Mouse (Mus musculus): ENCODE measurements around the gene Olfr1045. TPM values are rescaled to one million over a fixed set of nuclear protein-coding genes. Genes with fewer than 3 reads are reported as not detected.

Olfr1045 gene
- not detected in 2 replicates for polyA plus RNA-seq (2014; fragmentation: Nextera tagmentation; extraction: Ambion mirVana)

DNA sequence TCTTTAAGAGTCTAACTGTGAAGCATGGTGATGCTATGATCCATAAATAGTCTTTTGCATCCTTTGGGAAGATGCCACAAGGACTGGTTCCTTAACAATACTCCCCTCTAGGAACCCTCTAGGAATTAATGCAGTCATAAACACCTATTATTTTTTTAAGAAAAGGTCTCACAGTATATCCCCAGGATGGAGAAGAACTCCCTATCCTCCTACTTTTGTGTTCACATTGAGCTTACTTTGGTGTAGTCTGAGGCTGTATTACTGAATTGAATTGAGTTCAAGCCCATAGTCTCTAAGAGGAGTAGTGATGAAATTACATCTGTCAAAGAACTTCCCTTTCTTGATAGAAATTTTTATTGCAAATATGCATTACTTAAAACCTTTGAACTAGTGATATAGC lies at the start of gene Olfr1045:
Olfr1045 (minus strand) TSS at position 101 of the 400 bp plus-strand sequence.
- no peak for DNase-seq (ENCODE audit: low spot score)
- Histone ChIP-seq H3K4me3 (ENCODE audit: low read depth, low read length) (no peak within 1 kb of the TSS), H3K4me2 (ENCODE audit: low read depth, low read length) (no peak within 1 kb of the TSS), H3K27me3 (ENCODE audit: control insufficient read depth, insufficient read depth, low read length) (no peaks in the 10 kb centered on the region), H3K36me3 (replicated peaks; ENCODE audit: control insufficient read depth, insufficient read depth, low read depth, low read length) (no peaks in the 10 kb centered on the region), H3K27ac (replicated peaks; ENCODE audit: low read depth, low read length) (no peak within 1 kb of the TSS), H3K9ac (replicated peaks; ENCODE audit: low read length) (no peak within 1 kb of the TSS), H3K4me1 (ENCODE audit: control insufficient read depth, insufficient read depth, low read length) (no peaks in the 10 kb centered on the region), H3K9me3 (replicated peaks; ENCODE audit: control insufficient read depth, low read length) (no peaks in the 10 kb centered on the region)
- no peak for ATAC-seq (replicated peaks; ENCODE audit: insufficient number of reproducible peaks, low FRiP score, low TSS enrichment, low read depth)

- no peaks in the 10 kb centered on the region for H3K36me3 ChIP-seq (replicated peaks; ENCODE audit: control insufficient read depth, insufficient read depth, low read depth, low read length)
- no peaks in the 10 kb centered on the region for H3K4me1 ChIP-seq (ENCODE audit: control insufficient read depth, insufficient read depth, low read length)
- no peak for DNase-seq (ENCODE audit: low spot score)
- ATAC-seq (replicated peaks; ENCODE audit: insufficient number of reproducible peaks, low FRiP score, low TSS enrichment, low read depth), result no peak
- H3K27ac ChIP-seq (replicated peaks; ENCODE audit: low read depth, low read length), result no peak within 1 kb of the TSS
- H3K9me3 ChIP-seq (replicated peaks; ENCODE audit: control insufficient read depth, low read length), result no peaks in the 10 kb centered on the region
- H3K27me3 ChIP-seq (ENCODE audit: control insufficient read depth, insufficient read depth, low read length), result no peaks in the 10 kb centered on the region
- H3K9ac ChIP-seq (replicated peaks; ENCODE audit: low read length), result no peak within 1 kb of the TSS
- no peak within 1 kb of the TSS for H3K4me2 ChIP-seq (ENCODE audit: low read depth, low read length)
- no peak within 1 kb of the TSS for H3K4me3 ChIP-seq (ENCODE audit: low read depth, low read length)
Observed at GRCm38 (mm10) chr2:86240189-86240588, 37.4 kb upstream of the Olfr1045 start, which contains the start of gene Olfr1048. Gene Olfr1048 (minus strand): TSS chr2:86240289.

GRCm38 (mm10) chr2:86231301-86231700 lies 28.5 kb upstream of the Olfr1045 start, which contains the start of gene Olfr1047:
Gene Olfr1047 (minus strand): TSS chr2:86231401.
- Histone ChIP-seq H3K4me1 (ENCODE audit: control insufficient read depth, insufficient read depth, low read length) (no peaks in the 10 kb centered on the region), H3K36me3 (replicated peaks; ENCODE audit: control insufficient read depth, insufficient read depth, low read depth, low read length) (no peaks in the 10 kb centered on the region), H3K27me3 (ENCODE audit: control insufficient read depth, insufficient read depth, low read length) (no peaks in the 10 kb centered on the region), H3K9ac (replicated peaks; ENCODE audit: low read length) (no peak within 1 kb of the TSS), H3K9me3 (replicated peaks; ENCODE audit: control insufficient read depth, low read length) (no peaks in the 10 kb centered on the region), H3K27ac (replicated peaks; ENCODE audit: low read depth, low read length) (no peak within 1 kb of the TSS), H3K4me3 (ENCODE audit: low read depth, low read length) (no peak within 1 kb of the TSS), H3K4me2 (ENCODE audit: low read depth, low read length) (no peak within 1 kb of the TSS)
- no peak for DNase-seq (ENCODE audit: low spot score)
- no peak for ATAC-seq (replicated peaks; ENCODE audit: insufficient number of reproducible peaks, low FRiP score, low TSS enrichment, low read depth)
- WGBS, result 88% methylated on average over 1 of the region's 1 CpGs

- H3K27ac ChIP-seq (replicated peaks; ENCODE audit: low read depth, low read length), result no peak within 1 kb of the TSS
- WGBS, result 79% methylated on average over 2 of the region's 2 CpGs
- H3K4me1 ChIP-seq (ENCODE audit: control insufficient read depth, insufficient read depth, low read length), result no peaks in the 10 kb centered on the region
- H3K27me3 ChIP-seq (ENCODE audit: control insufficient read depth, insufficient read depth, low read length), result no peaks in the 10 kb centered on the region
- no peak within 1 kb of the TSS for H3K4me2 ChIP-seq (ENCODE audit: low read depth, low read length)
- no peak within 1 kb of the TSS for H3K4me3 ChIP-seq (ENCODE audit: low read depth, low read length)
- ATAC-seq (replicated peaks; ENCODE audit: insufficient number of reproducible peaks, low FRiP score, low TSS enrichment, low read depth) (no peak), DNase-seq (ENCODE audit: low spot score) (no peak)
- no peaks in the 10 kb centered on the region for H3K36me3 ChIP-seq (replicated peaks; ENCODE audit: control insufficient read depth, insufficient read depth, low read depth, low read length)
- H3K9me3 ChIP-seq (replicated peaks; ENCODE audit: control insufficient read depth, low read length), result no peaks in the 10 kb centered on the region
- H3K9ac ChIP-seq (replicated peaks; ENCODE audit: low read length), result no peak within 1 kb of the TSS
Observed at GRCm38 (mm10) chr2:86219214-86219613, 16.4 kb upstream of the Olfr1045 start, which contains the start of gene Olfr1046. Gene Olfr1046 (minus strand): TSS chr2:86219314.

DNA sequence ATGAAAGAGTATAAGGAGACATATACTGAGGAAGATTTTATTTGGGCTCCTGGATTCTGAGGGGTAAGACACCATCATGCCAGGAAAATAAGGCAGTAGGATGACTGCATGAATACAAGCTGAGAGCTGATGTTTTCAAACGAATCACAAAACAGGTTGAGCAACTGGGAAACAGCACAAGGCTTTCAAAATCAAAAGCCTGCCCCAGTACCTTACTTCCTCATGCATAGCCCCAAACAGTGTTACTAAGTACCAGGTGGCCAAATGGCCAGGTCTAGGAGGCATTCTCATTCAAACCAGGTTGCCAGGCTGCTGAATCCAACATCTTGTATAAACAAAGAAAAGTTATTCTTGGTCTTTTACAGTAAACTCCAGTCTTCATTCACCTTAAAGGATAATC lies 6.9 kb downstream of the Olfr1045 start:
- Histone ChIP-seq H3K4me2 (ENCODE audit: low read depth, low read length) (no peak overlapping the region), H3K4me1 (ENCODE audit: control insufficient read depth, insufficient read depth, low read length) (no peaks in the 10 kb centered on the region), H3K9ac (replicated peaks; ENCODE audit: low read length) (no peak overlapping the region), H3K9me3 (replicated peaks; ENCODE audit: control insufficient read depth, low read length) (no peaks in the 10 kb centered on the region), H3K27me3 (ENCODE audit: control insufficient read depth, insufficient read depth, low read length) (no peaks in the 10 kb centered on the region), H3K27ac (replicated peaks; ENCODE audit: low read depth, low read length) (no peak overlapping the region), H3K36me3 (replicated peaks; ENCODE audit: control insufficient read depth, insufficient read depth, low read depth, low read length) (no peaks in the 10 kb centered on the region), H3K4me3 (ENCODE audit: low read depth, low read length) (no peak overlapping the region)
- ATAC-seq (replicated peaks; ENCODE audit: insufficient number of reproducible peaks, low FRiP score, low TSS enrichment, low read depth), result no peak
- DNase-seq (ENCODE audit: low spot score), result no peak
- 47% methylated on average over 1 of the region's 1 CpGs for WGBS

DNA sequence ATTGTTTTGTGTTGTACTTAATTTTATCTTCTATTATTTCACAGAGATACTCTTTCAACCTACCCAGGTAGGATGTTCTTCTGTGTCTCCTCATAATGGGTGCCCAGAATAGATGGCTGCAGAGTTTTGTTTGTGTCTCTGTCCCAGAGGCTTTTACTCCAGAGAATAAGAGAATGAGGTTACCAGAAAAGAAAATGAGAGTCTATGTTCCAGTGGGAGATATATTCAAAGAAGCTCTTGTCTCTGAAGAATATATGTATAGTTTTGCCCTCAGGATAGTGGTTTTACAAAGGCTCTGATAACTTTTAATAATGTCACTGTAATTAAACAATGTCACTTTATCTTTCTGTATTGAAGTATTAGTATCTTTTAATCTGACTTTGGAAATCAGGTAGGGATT lies 17.2 kb downstream of the Olfr1045 start, which contains the start of gene Olfr52:
Olfr52 (minus strand) TSS at position 101 of the 400 bp plus-strand sequence.
- no peak within 1 kb of the TSS for H3K4me2 ChIP-seq (ENCODE audit: low read depth, low read length)
- H3K4me3 ChIP-seq (ENCODE audit: low read depth, low read length), result no peak within 1 kb of the TSS
- ATAC-seq (replicated peaks; ENCODE audit: insufficient number of reproducible peaks, low FRiP score, low TSS enrichment, low read depth), result no peak
- H3K36me3 ChIP-seq (replicated peaks; ENCODE audit: control insufficient read depth, insufficient read depth, low read depth, low read length), result no peaks in the 10 kb centered on the region
- no peak within 1 kb of the TSS for H3K27ac ChIP-seq (replicated peaks; ENCODE audit: low read depth, low read length)
- no peak for DNase-seq (ENCODE audit: low spot score)
- H3K9me3 ChIP-seq (replicated peaks; ENCODE audit: control insufficient read depth, low read length), result no peaks in the 10 kb centered on the region
- no peaks in the 10 kb centered on the region for H3K27me3 ChIP-seq (ENCODE audit: control insufficient read depth, insufficient read depth, low read length)
- no peak within 1 kb of the TSS for H3K9ac ChIP-seq (replicated peaks; ENCODE audit: low read length)
- no peaks in the 10 kb centered on the region for H3K4me1 ChIP-seq (ENCODE audit: control insufficient read depth, insufficient read depth, low read length)

GRCm38 (mm10) chr2:86179950-86180349 lies 22.9 kb downstream of the Olfr1045 start:
- Histone ChIP-seq H3K4me2 (ENCODE audit: low read depth, low read length) (no peak overlapping the region), H3K27ac (replicated peaks; ENCODE audit: low read depth, low read length) (no peak overlapping the region), H3K36me3 (replicated peaks; ENCODE audit: control insufficient read depth, insufficient read depth, low read depth, low read length) (no peaks in the 10 kb centered on the region), H3K27me3 (ENCODE audit: control insufficient read depth, insufficient read depth, low read length) (no peaks in the 10 kb centered on the region), H3K9me3 (replicated peaks; ENCODE audit: control insufficient read depth, low read length) (no peaks in the 10 kb centered on the region), H3K4me3 (ENCODE audit: low read depth, low read length) (no peak overlapping the region), H3K4me1 (ENCODE audit: control insufficient read depth, insufficient read depth, low read length) (no peaks in the 10 kb centered on the region), H3K9ac (replicated peaks; ENCODE audit: low read length) (no peak overlapping the region)
- WGBS, result 81% methylated on average over 3 of the region's 3 CpGs
- ATAC-seq (replicated peaks; ENCODE audit: insufficient number of reproducible peaks, low FRiP score, low TSS enrichment, low read depth) (no peak), DNase-seq (ENCODE audit: low spot score) (no peak)

- Histone ChIP-seq H3K27me3 (ENCODE audit: control insufficient read depth, insufficient read depth, low read length) (no peaks in the 10 kb centered on the region), H3K4me2 (ENCODE audit: low read depth, low read length) (no peak within 1 kb of the TSS), H3K9ac (replicated peaks; ENCODE audit: low read length) (no peak within 1 kb of the TSS), H3K9me3 (replicated peaks; ENCODE audit: control insufficient read depth, low read length) (no peaks in the 10 kb centered on the region), H3K4me1 (ENCODE audit: control insufficient read depth, insufficient read depth, low read length) (no peaks in the 10 kb centered on the region), H3K36me3 (replicated peaks; ENCODE audit: control insufficient read depth, insufficient read depth, low read depth, low read length) (no peaks in the 10 kb centered on the region), H3K27ac (replicated peaks; ENCODE audit: low read depth, low read length) (no peak within 1 kb of the TSS), H3K4me3 (ENCODE audit: low read depth, low read length) (no peak within 1 kb of the TSS)
- no peak for ATAC-seq (replicated peaks; ENCODE audit: insufficient number of reproducible peaks, low FRiP score, low TSS enrichment, low read depth)
- DNase-seq (ENCODE audit: low spot score), result no peak
Observed at GRCm38 (mm10) chr2:86177720-86178119, 25.1 kb downstream of the Olfr1045 start, which contains the start of gene Olfr1044. Gene Olfr1044 (minus strand): TSS chr2:86177820.

Measured in embryonic facial prominence, embryonic 11.5 days (tissue).